Mouse (Mus musculus) B cell, adult 2 months (primary cell): ENCODE data around the gene Dlgap3.

Experiments
- DNase-seq, 2 experiments: peaks; one replicate each; pipeline ENCODE4 v3.0.0; 2022

Dlgap3 gene

DNA sequence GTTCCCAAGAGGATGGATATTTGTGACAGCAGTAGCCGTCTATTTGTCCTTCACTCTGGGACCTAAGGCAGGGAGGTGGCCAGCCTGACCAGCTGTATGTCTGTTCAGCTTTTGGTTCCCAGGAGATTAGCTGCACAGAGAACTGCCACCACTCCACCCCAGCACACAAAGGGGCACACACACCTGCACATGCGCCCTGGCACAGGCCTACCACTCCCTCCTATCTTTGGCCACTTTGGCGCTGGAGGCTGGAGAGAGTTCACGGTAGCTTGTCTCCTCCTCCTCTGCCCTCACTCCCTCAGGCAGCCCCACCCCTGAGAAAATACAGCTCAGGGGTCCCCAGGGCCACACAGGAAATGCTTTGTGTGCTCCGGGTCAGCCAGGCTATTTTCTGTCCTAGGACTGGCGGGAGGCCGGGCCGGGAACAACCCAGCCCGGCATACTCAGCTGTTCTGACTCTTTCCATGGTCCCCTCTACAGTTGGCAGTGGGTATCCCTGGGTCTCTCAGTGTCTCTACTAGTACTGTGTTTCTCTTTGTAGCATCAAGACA is 109.5 kb downstream of the Dlgap3 start:
- no peak for DNase-seq

DNA sequence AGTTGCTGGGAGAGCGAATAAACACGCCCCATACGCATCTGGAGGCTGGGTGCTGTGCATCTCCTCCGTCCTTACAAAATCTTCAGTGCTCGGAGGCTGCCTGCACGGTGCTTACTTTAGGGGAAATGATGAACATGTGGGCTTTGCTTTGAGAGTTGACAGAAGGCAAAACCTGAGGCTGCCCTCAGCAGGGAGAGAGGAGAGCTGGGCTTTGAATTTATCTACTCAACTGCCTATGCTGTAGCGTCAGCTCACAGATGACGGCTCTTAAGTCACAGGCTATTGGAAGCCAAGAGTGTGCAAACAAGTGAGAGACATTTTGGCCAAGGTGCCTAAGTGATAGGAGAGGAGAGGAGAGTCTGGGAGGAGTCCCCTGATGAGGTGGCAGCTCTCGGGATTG is 110.2 kb downstream of the Dlgap3 start:
- no peak for DNase-seq
